Mouse (Mus musculus): ENCODE results near the gene Snx30. TPM values are rescaled to one million over a fixed set of nuclear protein-coding genes. Genes with fewer than 3 reads are reported as not detected.
A peak's percentile ranks its signal among the peaks of the same experiment; 100 is the strongest.

Snx30 gene
- polyA plus RNA-seq, 1 experiment from 2014 or later, result 3.5 TPM

DNA sequence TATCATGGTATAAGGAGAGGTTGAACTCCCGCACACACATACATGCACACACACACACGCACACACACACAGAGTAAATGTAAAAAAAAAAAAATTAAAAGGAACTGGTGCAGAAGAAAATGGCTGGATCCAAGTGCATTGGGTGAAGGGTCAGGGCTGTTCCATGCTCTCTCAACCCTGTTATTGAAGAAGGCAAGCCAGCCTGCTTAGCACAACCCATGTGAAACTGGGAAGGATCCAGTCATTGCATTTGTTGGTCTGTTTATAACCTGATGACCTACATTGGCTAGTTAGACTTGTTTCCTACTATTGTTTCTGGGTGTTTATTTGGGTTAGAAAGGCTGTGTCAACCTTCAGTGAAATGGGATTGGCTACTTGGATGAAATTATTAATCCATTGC is 103.1 kb downstream of the Snx30 start:
- Histone ChIP-seq H3K4me1 (replicated peaks; ENCODE audit: control insufficient read depth, insufficient read depth) (no peaks in the 10 kb centered on the region), H3K36me3 (ENCODE audit: control insufficient read depth, insufficient read depth, low read length) (no peaks in the 10 kb centered on the region), H3K27ac (replicated peaks) (0 out of 2 replicates have a peak overlapping the region, but pooled peaks have one; percentile 18), H3K9ac (ENCODE audit: low read length) (no peak overlapping the region), H3K27me3 (ENCODE audit: control insufficient read depth, insufficient read depth, low read length) (no peaks in the 10 kb centered on the region), H3K4me3 (ENCODE audit: low read depth, low read length) (no peak overlapping the region), H3K9me3 (ENCODE audit: control insufficient read depth, low read length) (no peaks in the 10 kb centered on the region), H3K4me2 (replicated peaks; ENCODE audit: low read depth) (no peak overlapping the region)
- 94% methylated on average over 2 of the region's 2 CpGs for WGBS
- TF ChIP-seq EP300 (optimal IDR thresholded peaks at IDR 0.05) (no peak), CTCF (IDR thresholded peaks at IDR 0.05; ENCODE audit: low read depth) (no peak)
- no peak for DNase-seq (ENCODE audit: low spot score)
- 0 out of 2 replicates have a peak, but pooled peaks have one; percentile 56 for ATAC-seq (ENCODE audit: low FRiP score, low TSS enrichment)

DNA sequence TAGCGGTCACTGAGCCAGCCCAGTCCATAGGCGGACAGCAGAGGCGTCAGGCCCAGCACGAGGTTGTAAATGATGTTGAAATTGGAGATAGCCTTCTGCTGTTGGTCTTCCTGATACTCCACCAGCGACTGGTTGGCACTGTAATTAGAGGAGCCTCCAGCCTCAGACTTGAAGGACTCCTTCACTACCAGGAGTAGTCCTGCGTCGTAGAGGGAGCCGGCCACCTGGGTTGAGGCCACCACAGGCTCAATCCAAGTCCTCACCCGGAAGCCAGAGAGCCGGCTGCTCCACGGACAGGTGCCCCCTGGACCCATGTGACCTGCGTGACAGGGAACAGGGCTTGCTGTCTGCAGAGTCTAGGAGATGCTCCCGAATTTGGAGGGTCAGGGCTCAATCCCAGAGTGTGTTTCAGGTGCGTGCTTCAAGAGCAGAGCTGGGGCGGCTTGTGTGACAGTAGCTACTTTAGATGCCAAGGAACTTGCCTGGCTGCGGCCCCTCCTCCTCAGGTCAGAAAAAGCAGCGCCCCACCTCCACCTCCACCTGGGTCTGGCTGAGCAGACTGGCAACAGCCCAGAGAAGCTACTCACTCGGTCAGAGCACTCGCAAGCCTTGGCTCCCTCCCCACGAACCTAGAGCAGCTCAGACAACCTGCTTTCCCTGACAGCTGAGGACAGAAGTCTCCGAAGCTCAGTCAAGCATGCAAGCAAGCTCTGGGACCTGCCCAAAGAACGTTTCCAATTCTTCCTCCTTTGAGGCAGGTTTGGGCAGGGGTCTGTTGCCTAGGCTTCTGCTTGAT is 109.2 kb downstream of the Snx30 start, which contains the start of gene Slc46a2:
Gene Slc46a2 (minus strand): TSS at position 449 of the 796 bp plus-strand sequence.
- ATAC-seq (ENCODE audit: low FRiP score, low TSS enrichment) (0 out of 2 replicates have a peak, but pooled peaks have one; percentile 42), DNase-seq (ENCODE audit: low spot score) (peak; percentile 28)
- no peak within 1 kb of the TSS for H3K9ac ChIP-seq (ENCODE audit: low read length)
- no peak within 1 kb of the TSS for H3K4me2 ChIP-seq (replicated peaks; ENCODE audit: low read depth)
- no peaks in the 10 kb centered on the region for H3K27me3 ChIP-seq (ENCODE audit: control insufficient read depth, insufficient read depth, low read length)
- H3K4me1 ChIP-seq (replicated peaks; ENCODE audit: control insufficient read depth, insufficient read depth), result no peaks in the 10 kb centered on the region
- H3K4me3 ChIP-seq (ENCODE audit: low read depth, low read length), result no peak within 1 kb of the TSS
- no peak within 1 kb of the TSS for H3K27ac ChIP-seq (replicated peaks)
- H3K36me3 ChIP-seq (ENCODE audit: control insufficient read depth, insufficient read depth, low read length), result no peaks in the 10 kb centered on the region
- TF ChIP-seq CTCF (IDR thresholded peaks at IDR 0.05; ENCODE audit: low read depth) (no peak), EP300 (optimal IDR thresholded peaks at IDR 0.05) (no peak)
- no peaks in the 10 kb centered on the region for H3K9me3 ChIP-seq (ENCODE audit: control insufficient read depth, low read length)
- WGBS, result 16% methylated on average over 22 of the region's 22 CpGs

- no peaks in the 10 kb centered on the region for H3K4me1 ChIP-seq (replicated peaks; ENCODE audit: control insufficient read depth, insufficient read depth)
- 69% methylated on average over 3 of the region's 3 CpGs for WGBS
- no peak overlapping the region for H3K4me2 ChIP-seq (replicated peaks; ENCODE audit: low read depth)
- no peaks in the 10 kb centered on the region for H3K9me3 ChIP-seq (ENCODE audit: control insufficient read depth, low read length)
- ATAC-seq (ENCODE audit: low FRiP score, low TSS enrichment) (no peak), DNase-seq (ENCODE audit: low spot score) (no peak)
- no peaks in the 10 kb centered on the region for H3K36me3 ChIP-seq (ENCODE audit: control insufficient read depth, insufficient read depth, low read length)
- H3K27ac ChIP-seq (replicated peaks), result no peak overlapping the region
- H3K4me3 ChIP-seq (ENCODE audit: low read depth, low read length), result no peak overlapping the region
- H3K27me3 ChIP-seq (ENCODE audit: control insufficient read depth, insufficient read depth, low read length), result no peaks in the 10 kb centered on the region
- no peak overlapping the region for H3K9ac ChIP-seq (ENCODE audit: low read length)
- TF ChIP-seq EP300 (optimal IDR thresholded peaks at IDR 0.05), result no peak
- TF ChIP-seq CTCF (IDR thresholded peaks at IDR 0.05; ENCODE audit: low read depth), result no peak
These were observed 112.3 kb downstream of the Snx30 start for GRCm38 (mm10) chr4:59917966-59918365.

DNA sequence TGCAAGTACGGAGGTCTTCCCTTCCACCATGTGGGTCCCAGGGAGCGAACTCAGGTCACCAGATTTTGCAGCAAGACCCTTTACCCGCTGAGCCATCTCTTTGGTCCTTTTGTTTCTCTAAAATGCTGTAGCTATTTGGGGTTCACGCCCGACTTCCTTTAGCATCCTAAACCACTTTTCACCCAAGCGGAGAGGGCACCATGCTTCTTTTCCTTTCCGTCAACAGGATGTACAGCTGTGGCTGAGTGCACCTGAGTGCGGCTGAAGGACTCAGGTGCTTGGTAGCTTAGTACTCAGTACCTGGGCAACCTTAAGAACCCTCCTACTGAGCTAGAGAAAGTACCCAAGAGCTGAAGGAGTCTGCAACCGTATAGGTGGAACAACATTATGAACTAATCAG is 119.4 kb downstream of the Snx30 start:
- Histone ChIP-seq H3K4me3 (ENCODE audit: low read depth, low read length) (no peak overlapping the region), H3K9ac (ENCODE audit: low read length) (no peak overlapping the region), H3K27me3 (ENCODE audit: control insufficient read depth, insufficient read depth, low read length) (no peaks in the 10 kb centered on the region), H3K27ac (replicated peaks) (no peak overlapping the region), H3K36me3 (ENCODE audit: control insufficient read depth, insufficient read depth, low read length) (no peaks in the 10 kb centered on the region), H3K4me2 (replicated peaks; ENCODE audit: low read depth) (no peak overlapping the region), H3K9me3 (ENCODE audit: control insufficient read depth, low read length) (no peaks in the 10 kb centered on the region), H3K4me1 (replicated peaks; ENCODE audit: control insufficient read depth, insufficient read depth) (no peaks in the 10 kb centered on the region)
- ATAC-seq (ENCODE audit: low FRiP score, low TSS enrichment) (no peak), DNase-seq (ENCODE audit: low spot score) (no peak)
- TF ChIP-seq CTCF (IDR thresholded peaks at IDR 0.05; ENCODE audit: low read depth), result no peak
- TF ChIP-seq EP300 (optimal IDR thresholded peaks at IDR 0.05), result no peak
- WGBS, result 83% methylated on average over 9 of the region's 9 CpGs

- no peak for TF ChIP-seq CTCF (IDR thresholded peaks at IDR 0.05; ENCODE audit: low read depth)
- TF ChIP-seq EP300 (optimal IDR thresholded peaks at IDR 0.05), result no peak
- ATAC-seq (ENCODE audit: low FRiP score, low TSS enrichment) (no peak), DNase-seq (ENCODE audit: low spot score) (no peak)
- H3K4me3 ChIP-seq (ENCODE audit: low read depth, low read length), result no peak overlapping the region
- H3K4me2 ChIP-seq (replicated peaks; ENCODE audit: low read depth), result no peak overlapping the region
- H3K9ac ChIP-seq (ENCODE audit: low read length), result no peak overlapping the region
- H3K4me1 ChIP-seq (replicated peaks; ENCODE audit: control insufficient read depth, insufficient read depth), result no peaks in the 10 kb centered on the region
- no peaks in the 10 kb centered on the region for H3K36me3 ChIP-seq (ENCODE audit: control insufficient read depth, insufficient read depth, low read length)
- H3K9me3 ChIP-seq (ENCODE audit: control insufficient read depth, low read length), result no peaks in the 10 kb centered on the region
- H3K27me3 ChIP-seq (ENCODE audit: control insufficient read depth, insufficient read depth, low read length), result no peaks in the 10 kb centered on the region
- 68% methylated on average over 3 of the region's 3 CpGs for WGBS
- no peak overlapping the region for H3K27ac ChIP-seq (replicated peaks)
These were observed 122.0 kb downstream of the Snx30 start for GRCm38 (mm10) chr4:59927666-59928065.

- no peak overlapping the region for H3K27ac ChIP-seq (replicated peaks)
- TF ChIP-seq CTCF (IDR thresholded peaks at IDR 0.05; ENCODE audit: low read depth) (peak; percentile 81), EP300 (optimal IDR thresholded peaks at IDR 0.05) (no peak)
- ATAC-seq (ENCODE audit: low FRiP score, low TSS enrichment) (peak; percentile 85), DNase-seq (ENCODE audit: low spot score) (peak; percentile 81)
- WGBS, result 24% methylated on average over 6 of the region's 6 CpGs
- H3K4me2 ChIP-seq (replicated peaks; ENCODE audit: low read depth), result no peak overlapping the region
- no peaks in the 10 kb centered on the region for H3K4me1 ChIP-seq (replicated peaks; ENCODE audit: control insufficient read depth, insufficient read depth)
- H3K9me3 ChIP-seq (ENCODE audit: control insufficient read depth, low read length), result no peaks in the 10 kb centered on the region
- no peak overlapping the region for H3K9ac ChIP-seq (ENCODE audit: low read length)
- no peaks in the 10 kb centered on the region for H3K27me3 ChIP-seq (ENCODE audit: control insufficient read depth, insufficient read depth, low read length)
- no peaks in the 10 kb centered on the region for H3K36me3 ChIP-seq (ENCODE audit: control insufficient read depth, insufficient read depth, low read length)
- no peak overlapping the region for H3K4me3 ChIP-seq (ENCODE audit: low read depth, low read length)
These were observed 122.7 kb downstream of the Snx30 start for GRCm38 (mm10) chr4:59928347-59928746.
